Mouse (Mus musculus) heart, postnatal 0 days (tissue): ENCODE measurements around the gene Trip13.
A peak's percentile ranks its signal among the peaks of the same experiment; 100 is the strongest.

ENCODE experiments used
- CTCF ChIP-seq: IDR thresholded peaks from 2 replicates; pipeline ENCODE4 v1.5.1; 2016; ENCODE audit warnings: antibody characterized with exemption, control low read depth, low read depth
- EP300 ChIP-seq: IDR thresholded peaks from 2 replicates; pipeline ENCODE4 v1.6.1; 2016; ENCODE audit warnings: antibody characterized with exemption, low read depth

DNA sequence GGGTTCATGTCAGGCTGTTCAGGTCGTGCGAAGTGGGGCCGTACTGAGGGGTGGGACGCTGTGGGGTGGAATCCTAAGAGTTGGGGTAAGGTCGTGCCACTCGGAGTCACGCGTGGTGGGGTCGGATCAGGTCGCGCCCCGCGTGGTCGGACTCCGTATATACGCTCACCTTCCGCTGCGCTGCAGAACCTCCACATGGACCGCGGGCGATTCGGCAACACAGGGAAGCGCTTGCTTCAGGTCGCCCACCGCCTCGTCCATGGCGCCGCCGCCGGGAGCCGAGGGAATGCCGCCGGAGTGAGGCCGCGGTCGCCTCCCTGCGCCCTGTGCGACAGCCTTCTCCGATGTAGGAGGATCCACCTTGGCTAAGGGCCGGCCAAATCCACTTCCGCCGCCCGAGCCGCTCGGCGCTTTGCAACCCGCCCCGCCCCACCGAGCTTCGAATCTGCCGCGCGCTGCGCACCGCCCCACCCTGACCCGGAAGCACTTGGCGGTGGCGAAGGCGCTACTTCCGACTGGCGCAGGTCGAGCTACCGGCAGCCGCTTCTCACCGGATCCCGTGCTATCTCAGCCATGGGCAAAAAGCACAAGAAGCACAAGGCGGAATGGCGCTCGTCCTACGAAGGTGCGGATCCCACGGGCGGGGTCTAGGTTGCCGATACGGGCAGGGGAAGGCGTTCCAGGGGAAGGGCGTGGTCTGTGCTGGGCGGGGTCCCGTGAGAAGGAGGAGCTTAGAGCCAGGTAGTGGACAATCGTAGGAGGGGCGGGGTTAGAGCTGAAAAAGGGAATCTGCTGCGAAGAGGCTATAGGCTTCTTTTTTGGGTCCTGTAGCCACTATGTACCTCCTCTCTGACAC lies at the start of gene Trip13, which contains the start of gene Brd9:
- no peak for TF ChIP-seq CTCF
- peak; percentile 75; the same call in 1 of the 2 replicates for TF ChIP-seq EP300
